ENCODE assay signal across 8 mouse cellular contexts in the genomic region with DNA sequence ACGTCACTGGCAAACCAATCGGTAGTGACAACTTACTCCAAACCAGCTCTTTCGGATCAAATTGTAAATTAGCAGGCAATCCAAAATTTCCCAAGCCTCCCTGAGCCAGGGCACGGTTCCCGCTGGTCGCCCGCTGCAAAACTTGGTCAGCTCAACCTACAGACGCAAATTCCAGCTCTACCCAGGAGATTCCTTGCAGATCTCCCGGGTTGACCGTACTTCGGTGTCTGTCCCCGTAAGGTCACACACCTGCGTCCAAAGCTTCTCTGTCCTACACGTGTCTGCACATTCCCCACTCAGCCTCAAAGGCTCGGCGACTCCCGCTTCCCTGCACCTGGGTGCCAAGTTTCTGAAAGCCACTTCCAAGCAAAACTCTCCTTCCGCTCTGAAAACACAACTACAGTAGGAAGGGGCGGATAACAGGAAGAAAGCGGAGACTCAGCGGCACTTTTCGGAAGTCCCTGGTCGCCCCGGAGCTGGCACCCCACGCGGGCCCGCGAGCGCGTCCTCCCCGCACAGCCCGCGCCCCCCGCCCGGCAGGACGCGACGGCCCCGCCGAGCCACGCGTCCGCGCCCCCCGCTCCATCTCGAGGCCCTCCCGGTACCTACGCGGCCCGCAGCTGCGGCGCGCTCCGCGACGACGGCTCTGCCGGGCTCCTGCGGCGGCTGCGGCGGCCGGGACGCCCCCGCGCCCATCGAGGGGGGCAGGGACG. TPM values are rescaled to one million over a fixed set of nuclear protein-coding genes. Genes with fewer than 3 reads are reported as not detected.
A peak's percentile ranks its signal among the peaks of the same experiment; 100 is the strongest.
DNase-seq lines count a peak whose midpoint lies in the region; ATAC-seq lines count a peak whose summit lies in the region.

No protein-coding gene starts in this region.

- WGBS in intestine, embryonic 15.5 days = 1% methylated on average over 45 of the region's 68 CpGs
- under 1% methylated on average over 49 of the region's 68 CpGs for WGBS in limb, embryonic 12.5 days
- under 1% methylated on average over 62 of the region's 68 CpGs for WGBS in midbrain, embryonic 12.5 days

- peak overlapping the region; percentile 86 for H3K9ac ChIP-seq in intestine, embryonic 15.5 days
- peak overlapping the region; percentile 82 for H3K9ac ChIP-seq in limb, embryonic 12.5 days (replicated peaks)
- peak overlapping the region; percentile 79 for H3K9ac ChIP-seq in midbrain, embryonic 12.5 days (replicated peaks)

- peak; percentile 33 to 47 for DNase-seq in gastrocnemius, postnatal 4 days (ENCODE audit: low spot score in 2 of 2)
- peak; percentile 48 to 55 for DNase-seq in spleen, adult 18-20 months

- peak overlapping the region; percentile 73 for H3K4me2 ChIP-seq in intestine, embryonic 15.5 days (replicated peaks)
- H3K4me2 ChIP-seq in limb, embryonic 12.5 days = peak overlapping the region; percentile 79
- peak overlapping the region; percentile 81 for H3K4me2 ChIP-seq in midbrain, embryonic 12.5 days (replicated peaks)

- no peaks in the 10 kb centered on the region for H3K9me3 ChIP-seq in erythroblast, embryonic 14.5 days (ENCODE audit: control insufficient read depth, low read length)
- no peaks in the 10 kb centered on the region for H3K9me3 ChIP-seq in intestine, embryonic 15.5 days
- no peaks in the 10 kb centered on the region for H3K9me3 ChIP-seq in limb, embryonic 12.5 days
- no peaks in the 10 kb centered on the region for H3K9me3 ChIP-seq in midbrain, embryonic 12.5 days

- peaks cover 14% of the 10 kb centered on the region for H3K4me1 ChIP-seq in erythroblast, embryonic 14.5 days (ENCODE audit: control insufficient read depth)
- 0 out of 2 replicates have a peak, but pooled peaks cover 2% of the 10 kb centered on the region for H3K4me1 ChIP-seq in intestine, embryonic 15.5 days (replicated peaks)
- peaks cover 5% of the 10 kb centered on the region; the same call in 1 of the 2 replicates for H3K4me1 ChIP-seq in limb, embryonic 12.5 days (replicated peaks)
- H3K4me1 ChIP-seq in midbrain, embryonic 12.5 days = 0 out of 2 replicates have a peak, but pooled peaks cover 5% of the 10 kb centered on the region

- no peak for ATAC-seq in erythroblast, adult 5-6 weeks (replicated peaks; ENCODE audit: low FRiP score, poor library complexity, severe bottlenecking)
- ATAC-seq in common myeloid progenitor, adult 5-6 weeks (replicated peaks; ENCODE audit: low read depth, poor library complexity, severe bottlenecking) = peak; percentile 48
- peak; percentile 83 for ATAC-seq in intestine, embryonic 15.5 days
- peak; percentile 71; the same call in 1 of the 2 replicates for ATAC-seq in limb, embryonic 12.5 days (ENCODE audit: insufficient number of reproducible peaks, insufficient read depth, low FRiP score, low TSS enrichment, low read depth)
- peak; percentile 83 for ATAC-seq in midbrain, embryonic 12.5 days (ENCODE audit: low FRiP score, low read depth)

- peaks cover 28% of the 10 kb centered on the region for H3K27me3 ChIP-seq in erythroblast, embryonic 14.5 days (ENCODE audit: control insufficient read depth)
- no peaks in the 10 kb centered on the region for H3K27me3 ChIP-seq in intestine, embryonic 15.5 days (replicated peaks)
- no peaks in the 10 kb centered on the region for H3K27me3 ChIP-seq in limb, embryonic 12.5 days
- H3K27me3 ChIP-seq in midbrain, embryonic 12.5 days = peaks cover 11% of the 10 kb centered on the region

- peak overlapping the region; percentile 84 for H3K27ac ChIP-seq in intestine, embryonic 15.5 days
- peak overlapping the region; percentile 57; the same call in 1 of the 2 replicates for H3K27ac ChIP-seq in limb, embryonic 12.5 days
- no peak overlapping the region for H3K27ac ChIP-seq in midbrain, embryonic 12.5 days (replicated peaks)

- H3K36me3 ChIP-seq in erythroblast, embryonic 14.5 days (ENCODE audit: control insufficient read depth) = no peaks in the 10 kb centered on the region
- no peaks in the 10 kb centered on the region for H3K36me3 ChIP-seq in intestine, embryonic 15.5 days
- no peaks in the 10 kb centered on the region for H3K36me3 ChIP-seq in limb, embryonic 12.5 days
- H3K36me3 ChIP-seq in midbrain, embryonic 12.5 days = no peaks in the 10 kb centered on the region

- H3K4me3 ChIP-seq in erythroblast, embryonic 14.5 days (replicated peaks) = peak overlapping the region; percentile 72
- peak overlapping the region; percentile 82 for H3K4me3 ChIP-seq in intestine, embryonic 15.5 days (replicated peaks)
- peak overlapping the region; percentile 81 for H3K4me3 ChIP-seq in limb, embryonic 12.5 days (replicated peaks)
- peak overlapping the region; percentile 86 for H3K4me3 ChIP-seq in midbrain, embryonic 12.5 days

RNA-seq across cellular contexts. Expression of gene Nab1, which starts 0.7 kb away (rescaled TPM):
- polyA plus RNA-seq in erythroblast, embryonic 14.5 days (2012) = 0.14 and 0.38 TPM in 2 replicates
- 12.3 and 19.8 TPM in 2 replicates for total RNA-seq in erythroblast, adult 5-6 weeks (2015; ENCODE audit: low replicate concordance)
- 7.2 and 13.1 TPM in 2 replicates for total RNA-seq in erythroblast, adult 5-6 weeks (2017; ENCODE audit: low replicate concordance)
- total RNA-seq in common myeloid progenitor, adult 5-6 weeks (2017) = 40.1 and 46.2 TPM in 2 replicates
- total RNA-seq in gastrocnemius, postnatal 4 days (2021) = 10 to 100 TPM; 26.5 to 28.0 TPM
- 14.6 and 16.3 TPM in 2 replicates for polyA plus RNA-seq in intestine, embryonic 15.5 days (2015; fragmentation: Nextera tagmentation; extraction: Ambion mirVana)
- polyA plus RNA-seq in limb, embryonic 12.5 days (2016; fragmentation: Nextera tagmentation; extraction: Ambion mirVana) = 9.2 and 9.4 TPM in 2 replicates
- 6.7 and 6.9 TPM in 2 replicates for polyA plus RNA-seq in midbrain, embryonic 12.5 days (2016; fragmentation: Nextera tagmentation; extraction: Ambion mirVana)
